Mouse (Mus musculus): ENCODE measurements around the gene Carmil2. TPM values are rescaled to one million over a fixed set of nuclear protein-coding genes. Genes with fewer than 3 reads are reported as not detected.

The Carmil2 gene
- polyA plus RNA-seq, 1 experiment from 2014 or later, result 1.1 TPM

DNA sequence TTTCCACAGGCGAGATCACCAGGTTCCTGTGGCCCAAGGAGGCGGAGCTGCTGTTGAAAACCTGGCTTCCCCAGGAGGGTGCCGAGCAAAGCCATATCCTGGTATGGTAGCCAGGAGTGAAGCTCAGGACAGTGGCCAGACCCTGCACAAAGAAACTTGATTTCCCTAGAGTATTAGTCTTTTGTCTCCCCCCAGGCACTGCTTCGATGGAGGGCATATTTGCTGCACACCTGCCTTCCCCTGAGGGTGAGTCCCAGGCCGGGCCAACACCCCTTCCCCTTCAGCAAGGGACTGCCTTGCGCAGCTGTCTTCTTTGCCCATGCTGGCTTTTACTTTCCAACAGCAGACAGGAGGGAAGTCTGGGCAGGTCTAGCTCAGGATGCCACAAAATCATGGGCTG lies 477 bp downstream of the Carmil2 start:
- WGBS, result 72% methylated on average over 6 of the region's 6 CpGs
- ATAC-seq, result no peak
- H3K9ac ChIP-seq, result no peak overlapping the region
- H3K9me3 ChIP-seq, result no peaks in the 10 kb centered on the region
- H3K4me1 ChIP-seq (replicated peaks), result peaks cover 9% of the 10 kb centered on the region; the same call in 1 of the 2 replicates
- H3K4me2 ChIP-seq (replicated peaks), result 0 out of 2 replicates have a peak overlapping the region, but pooled peaks have one; percentile 52
- H3K27ac ChIP-seq, result no peak overlapping the region
- peaks cover 15% of the 10 kb centered on the region; the same call in 1 of the 2 replicates for H3K36me3 ChIP-seq
- no peaks in the 10 kb centered on the region for H3K27me3 ChIP-seq (replicated peaks)
- H3K4me3 ChIP-seq (replicated peaks), result no peak overlapping the region

- no peak overlapping the region for H3K9ac ChIP-seq
- peaks cover 9% of the 10 kb centered on the region; the same call in 1 of the 2 replicates for H3K4me1 ChIP-seq (replicated peaks)
- 69% methylated on average over 8 of the region's 8 CpGs for WGBS
- no peak overlapping the region for H3K4me3 ChIP-seq (replicated peaks)
- ATAC-seq, result no peak
- H3K27me3 ChIP-seq (replicated peaks), result no peaks in the 10 kb centered on the region
- no peak overlapping the region for H3K27ac ChIP-seq
- no peaks in the 10 kb centered on the region for H3K9me3 ChIP-seq
- H3K4me2 ChIP-seq (replicated peaks), result no peak overlapping the region
- peaks cover 11% of the 10 kb centered on the region; the same call in 1 of the 2 replicates for H3K36me3 ChIP-seq
Observed at GRCm38 (mm10) chr8:105687512-105687911, 1.4 kb downstream of the Carmil2 start.

DNA sequence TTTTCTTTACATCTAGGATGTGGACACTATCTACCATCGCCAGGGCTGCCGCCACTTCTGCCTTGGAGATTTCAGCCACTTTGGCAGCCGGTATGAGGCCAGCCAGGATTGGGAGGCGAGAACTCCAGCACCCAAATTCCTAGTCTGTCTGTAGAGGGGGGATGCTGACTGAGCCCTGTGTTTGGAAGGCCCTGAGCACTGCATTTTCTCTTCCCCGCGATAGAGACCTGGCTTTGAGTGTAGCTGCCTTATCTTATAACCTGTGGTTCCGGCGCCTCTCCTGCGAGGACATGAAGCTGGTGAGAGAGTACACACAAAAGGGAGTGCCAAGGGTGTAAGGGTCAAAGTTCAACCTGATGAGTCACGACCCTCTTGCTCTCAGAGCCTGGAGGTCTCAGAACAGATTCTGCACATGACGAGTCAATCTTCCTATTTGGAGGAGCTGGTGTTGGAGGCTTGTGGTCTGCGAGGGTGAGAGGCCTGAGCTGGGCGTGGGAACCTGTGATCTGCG lies 2.2 kb downstream of the Carmil2 start:
- no peak overlapping the region for H3K27ac ChIP-seq
- H3K4me1 ChIP-seq (replicated peaks), result peaks cover 9% of the 10 kb centered on the region; the same call in 1 of the 2 replicates
- no peaks in the 10 kb centered on the region for H3K27me3 ChIP-seq (replicated peaks)
- H3K4me3 ChIP-seq (replicated peaks), result no peak overlapping the region
- H3K4me2 ChIP-seq (replicated peaks), result 0 out of 2 replicates have a peak overlapping the region, but pooled peaks have one; percentile 1
- no peak overlapping the region for H3K9ac ChIP-seq
- H3K36me3 ChIP-seq, result peaks cover 4% of the 10 kb centered on the region; the same call in 1 of the 2 replicates
- ATAC-seq, result peak; percentile 46; the same call in 1 of the 2 replicates
- H3K9me3 ChIP-seq, result no peaks in the 10 kb centered on the region
- WGBS, result 54% methylated on average over 14 of the region's 14 CpGs

DNA sequence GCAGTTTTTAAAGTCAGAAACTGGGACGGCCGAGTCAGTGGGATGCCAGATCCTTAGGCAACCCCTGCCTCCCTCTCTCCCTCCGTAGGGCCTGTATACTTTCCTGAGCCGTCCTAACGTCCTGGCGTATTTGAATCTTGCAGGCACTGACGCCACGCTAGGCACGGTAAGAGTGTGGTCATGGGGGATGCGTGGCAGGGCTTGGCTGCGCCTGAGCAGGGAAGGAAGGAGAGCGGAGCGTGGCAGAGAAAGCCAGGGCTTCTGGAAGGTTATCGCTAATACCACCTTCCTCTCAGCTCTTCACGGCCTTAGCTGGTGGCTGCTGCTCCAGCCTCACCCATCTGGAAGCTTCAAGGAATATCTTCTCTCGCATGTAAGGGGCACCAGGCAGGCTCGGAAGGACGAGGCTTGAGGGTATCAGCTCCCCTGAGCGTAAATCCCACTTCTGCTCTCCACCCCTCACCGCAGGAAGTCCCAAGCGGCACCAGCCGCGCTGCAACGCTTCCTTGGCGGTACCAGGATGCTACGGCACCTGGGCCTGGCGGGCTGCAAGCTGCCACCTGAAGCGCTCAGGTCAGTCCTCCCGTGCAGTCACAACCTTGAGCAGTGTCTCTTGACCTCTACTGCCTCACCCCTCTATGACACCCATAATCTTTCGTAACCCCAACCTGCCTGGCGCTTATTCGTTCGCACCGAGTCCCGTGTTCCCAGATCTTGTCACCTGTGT lies 3.3 kb downstream of the Carmil2 start:
- Histone ChIP-seq H3K27ac (no peak overlapping the region), H3K9ac (no peak overlapping the region), H3K4me1 (replicated peaks) (peaks cover 19% of the 10 kb centered on the region), H3K27me3 (replicated peaks) (0 out of 2 replicates have a peak, but pooled peaks cover under 1% of the 10 kb centered on the region), H3K4me2 (replicated peaks) (no peak overlapping the region), H3K4me3 (replicated peaks) (no peak overlapping the region), H3K36me3 (no peaks in the 10 kb centered on the region), H3K9me3 (no peaks in the 10 kb centered on the region)
- WGBS, result 69% methylated on average over 35 of the region's 35 CpGs
- no peak for ATAC-seq

GRCm38 (mm10) chr8:105689983-105690360 lies 3.9 kb downstream of the Carmil2 start:
- no peak for ATAC-seq
- Histone ChIP-seq H3K27ac (no peak overlapping the region), H3K4me2 (replicated peaks) (no peak overlapping the region), H3K9ac (no peak overlapping the region), H3K4me1 (replicated peaks) (peaks cover 21% of the 10 kb centered on the region), H3K27me3 (replicated peaks) (0 out of 2 replicates have a peak, but pooled peaks cover 4% of the 10 kb centered on the region), H3K36me3 (no peaks in the 10 kb centered on the region), H3K4me3 (replicated peaks) (no peak overlapping the region), H3K9me3 (no peaks in the 10 kb centered on the region)
- 86% methylated on average over 9 of the region's 9 CpGs for WGBS

DNA sequence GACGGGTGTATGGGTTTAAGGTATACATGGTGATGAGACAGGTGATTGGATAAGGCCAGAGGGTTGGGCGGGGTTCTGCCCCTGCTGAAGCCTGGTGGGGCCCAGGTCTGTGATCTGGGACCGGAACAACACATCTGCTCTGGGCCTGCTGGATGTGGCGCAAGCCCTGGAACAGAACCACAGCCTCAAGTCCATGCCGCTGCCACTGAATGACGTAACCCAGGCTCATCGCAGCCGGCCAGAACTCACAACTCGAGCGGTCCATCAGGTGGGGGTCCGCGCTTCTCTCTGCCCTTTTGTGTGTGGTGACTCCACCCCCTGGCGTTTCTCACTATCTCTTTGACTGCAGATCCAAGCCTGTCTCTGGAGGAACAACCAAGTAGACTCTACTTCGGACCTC lies 4.9 kb downstream of the Carmil2 start:
- H3K9me3 ChIP-seq, result no peaks in the 10 kb centered on the region
- H3K36me3 ChIP-seq, result no peaks in the 10 kb centered on the region
- no peak overlapping the region for H3K27ac ChIP-seq
- H3K4me3 ChIP-seq (replicated peaks), result no peak overlapping the region
- 67% methylated on average over 14 of the region's 14 CpGs for whole genome bisulfite sequencing
- no peak overlapping the region for H3K4me2 ChIP-seq (replicated peaks)
- H3K9ac ChIP-seq, result no peak overlapping the region
- H3K4me1 ChIP-seq (replicated peaks), result peaks cover 18% of the 10 kb centered on the region
- no peak for ATAC-seq
- 0 out of 2 replicates have a peak, but pooled peaks cover 4% of the 10 kb centered on the region for H3K27me3 ChIP-seq (replicated peaks)

GRCm38 (mm10) chr8:105692449-105693182 lies 6.5 kb downstream of the Carmil2 start:
- no peak overlapping the region for H3K4me2 ChIP-seq (replicated peaks)
- H3K4me1 ChIP-seq (replicated peaks), result peaks cover 16% of the 10 kb centered on the region
- 0 out of 2 replicates have a peak, but pooled peaks cover 4% of the 10 kb centered on the region for H3K27me3 ChIP-seq (replicated peaks)
- 90% methylated on average over 11 of the region's 11 CpGs for whole genome bisulfite sequencing
- H3K27ac ChIP-seq, result no peak overlapping the region
- no peak overlapping the region for H3K4me3 ChIP-seq (replicated peaks)
- no peak overlapping the region for H3K9ac ChIP-seq
- peaks cover 5% of the 10 kb centered on the region; the same call in 1 of the 2 replicates for H3K36me3 ChIP-seq
- no peak for ATAC-seq
- H3K9me3 ChIP-seq, result no peaks in the 10 kb centered on the region

DNA sequence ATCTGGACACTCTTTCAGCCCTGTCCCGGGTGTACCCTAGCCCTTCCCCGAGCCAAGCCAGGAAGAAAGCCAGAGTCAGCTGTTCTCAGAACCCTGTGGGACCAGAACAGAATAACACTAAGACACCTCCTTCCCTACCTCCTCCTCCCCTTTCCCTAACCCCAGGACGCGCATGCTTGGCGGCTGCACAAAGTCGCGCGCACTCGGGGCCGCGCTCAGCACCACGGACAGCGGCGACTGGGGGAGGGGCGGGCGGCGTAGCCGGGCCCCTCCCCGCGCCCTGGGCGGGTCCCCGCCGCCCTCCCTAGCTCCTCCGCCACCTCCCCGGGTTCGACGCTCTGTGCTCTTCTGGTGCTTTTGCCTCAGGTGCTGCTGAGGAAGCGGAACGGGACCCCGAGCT lies 7.6 kb downstream of the Carmil2 start:
- Histone ChIP-seq H3K27me3 (replicated peaks) (0 out of 2 replicates have a peak, but pooled peaks cover 4% of the 10 kb centered on the region), H3K27ac (no peak overlapping the region), H3K9ac (peak overlapping the region; percentile 54), H3K4me3 (replicated peaks) (peak overlapping the region; percentile 45), H3K4me2 (replicated peaks) (peak overlapping the region; percentile 98), H3K4me1 (replicated peaks) (peaks cover 13% of the 10 kb centered on the region), H3K36me3 (peaks cover 5% of the 10 kb centered on the region; the same call in 1 of the 2 replicates), H3K9me3 (no peaks in the 10 kb centered on the region)
- ATAC-seq, result peak; percentile 70
- 4% methylated on average over 30 of the region's 30 CpGs for WGBS

GRCm38 (mm10) chr8:105694051-105694799 lies 8.2 kb downstream of the Carmil2 start:
- H3K9ac ChIP-seq, result peak overlapping the region; percentile 54
- H3K4me1 ChIP-seq (replicated peaks), result peaks cover 12% of the 10 kb centered on the region
- no peaks in the 10 kb centered on the region for H3K9me3 ChIP-seq
- ATAC-seq, result peak; percentile 42
- H3K36me3 ChIP-seq, result peaks cover 5% of the 10 kb centered on the region; the same call in 1 of the 2 replicates
- 0 out of 2 replicates have a peak, but pooled peaks cover 4% of the 10 kb centered on the region for H3K27me3 ChIP-seq (replicated peaks)
- no peak overlapping the region for H3K27ac ChIP-seq
- H3K4me2 ChIP-seq (replicated peaks), result peak overlapping the region; percentile 98
- WGBS, result 12% methylated on average over 28 of the region's 40 CpGs
- peak overlapping the region; percentile 45 for H3K4me3 ChIP-seq (replicated peaks)

GRCm38 (mm10) chr8:105695080-105695780 lies 9.2 kb downstream of the Carmil2 start:
- 81% methylated on average over 30 of the region's 30 CpGs for WGBS
- H3K27ac ChIP-seq, result no peak overlapping the region
- ATAC-seq, result no peak

GRCm38 (mm10) chr8:105697196-105697780 lies 11.2 kb downstream of the Carmil2 start:
- no peak for ATAC-seq
- Histone ChIP-seq H3K27me3 (replicated peaks) (0 out of 2 replicates have a peak, but pooled peaks cover 4% of the 10 kb centered on the region), H3K27ac (no peak overlapping the region), H3K4me1 (replicated peaks) (peaks cover 26% of the 10 kb centered on the region), H3K36me3 (peaks cover 5% of the 10 kb centered on the region; the same call in 1 of the 2 replicates), H3K9me3 (no peaks in the 10 kb centered on the region), H3K9ac (no peak overlapping the region), H3K4me3 (replicated peaks) (no peak overlapping the region), H3K4me2 (replicated peaks) (no peak overlapping the region)
- WGBS, result 92% methylated on average over 17 of the region's 17 CpGs

More at GRCm38 (mm10) chr8:105695080-105695780, 9.2 kb downstream of the Carmil2 start:
- no peaks in the 10 kb centered on the region for H3K9me3 ChIP-seq
- H3K36me3 ChIP-seq, result peaks cover 5% of the 10 kb centered on the region; the same call in 1 of the 2 replicates
- H3K4me1 ChIP-seq (replicated peaks), result peaks cover 18% of the 10 kb centered on the region
- no peak overlapping the region for H3K4me3 ChIP-seq (replicated peaks)
- 0 out of 2 replicates have a peak, but pooled peaks cover 4% of the 10 kb centered on the region for H3K27me3 ChIP-seq (replicated peaks)
- no peak overlapping the region for H3K4me2 ChIP-seq (replicated peaks)
- H3K9ac ChIP-seq, result no peak overlapping the region
